Mouse (Mus musculus) adrenal gland, adult 2 months (tissue): ENCODE measurements around the gene Acadsb. TPM values are rescaled to one million over a fixed set of nuclear protein-coding genes. Genes with fewer than 3 reads are reported as not detected.
A peak's percentile ranks its signal among the peaks of the same experiment; 100 is the strongest.
"Not testable (repeated sequence)": the region's sequence is repeated elsewhere in the genome, so short reads cannot be mapped to it uniquely, and the experiment has no call there.

ENCODE experiments used
- DNase-seq: peaks from one replicate; pipeline ENCODE4 v3.0.0; 2021
- long read RNA-seq: library from polyadenylated mRNA; stranded (forward); transcript quantifications from one replicate; pipeline ENCODE4 v2.0.0, GENCODE M21; 2021
- polyA plus RNA-seq: library from polyadenylated mRNA; depleted of rRNA; stranded (reverse); fragments of >200 nt; gene quantifications from 2 replicates; pipeline ENCODE4 v1.2.3, GENCODE M21; 2012; rRNA removed
- total RNA-seq, 2 experiments: library from RNA; stranded (reverse); gene quantifications; 2 replicates each; pipeline ENCODE4 v1.2.3; 2021

Acadsb gene
- 100 to 1,000 TPM; 228 to 655 TPM for total RNA-seq
- 14.5 and 24.4 TPM in 2 replicates for polyA plus RNA-seq
- long read RNA-seq, full-length matches to known transcripts: 29 of 33 reads
- long read RNA-seq, partial matches to known transcripts: 1 of 33 reads
- long read RNA-seq, other reads (novel, unspliced or antisense): 3 of 33 reads

DNA sequence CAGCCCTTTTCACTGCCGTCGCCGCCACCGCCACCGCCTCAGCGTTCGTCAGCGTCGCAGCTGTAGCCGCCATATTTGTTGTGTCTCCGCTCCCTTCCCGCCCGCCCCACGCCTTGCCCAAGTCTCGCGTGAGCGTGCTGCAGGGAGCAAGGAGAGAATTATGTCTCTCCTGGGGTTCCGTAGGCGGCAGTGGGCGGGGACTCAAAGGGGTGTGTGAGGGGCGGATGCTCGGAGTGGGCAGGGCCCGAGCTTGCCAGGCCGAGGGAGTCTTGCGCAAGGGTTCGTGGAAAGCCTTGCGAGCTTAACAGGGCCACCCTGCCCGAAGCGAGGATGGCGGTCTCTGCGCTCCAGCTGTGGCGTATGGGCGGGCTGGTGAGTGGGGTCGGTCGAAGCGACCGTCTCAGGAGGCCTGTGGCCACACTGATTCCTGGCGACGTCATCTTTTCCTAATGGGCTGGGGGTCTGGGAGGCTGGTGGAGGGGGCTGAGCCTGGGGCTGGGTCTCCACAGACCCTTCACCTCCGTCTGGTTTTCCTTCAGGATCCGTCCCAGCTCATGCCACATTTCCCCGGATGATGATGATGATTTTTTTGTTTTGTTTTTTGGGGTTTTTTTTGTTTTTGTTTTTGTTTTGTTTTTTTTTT lies at the start of gene Acadsb, which contains the start of gene Ikzf5:
Gene Acadsb (plus strand): TSS at position 186 of the 643 bp plus-strand sequence.
Gene Ikzf5 (minus strand): TSS at position 106 of the 643 bp plus-strand sequence.
- DNase-seq: peak; percentile 100

DNA sequence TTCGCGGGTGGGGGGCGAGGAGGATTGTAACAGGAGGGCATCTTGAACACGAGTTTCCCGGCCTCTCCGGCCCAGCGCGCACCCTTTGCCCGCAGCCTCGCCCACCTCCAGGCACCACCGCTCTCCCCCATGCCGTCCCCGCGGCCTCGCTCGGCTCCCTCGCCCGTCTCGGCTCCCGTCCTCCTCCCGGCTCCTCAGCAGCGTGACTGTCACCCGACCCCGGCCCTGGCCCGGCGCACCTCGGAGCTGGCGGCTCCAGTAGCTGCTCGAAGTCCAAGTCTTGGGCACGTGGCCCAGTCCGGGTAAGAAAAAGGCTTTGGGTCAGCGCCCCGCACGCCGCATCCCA lies 48.2 kb upstream of the Acadsb start:
- no peak for DNase-seq

DNA sequence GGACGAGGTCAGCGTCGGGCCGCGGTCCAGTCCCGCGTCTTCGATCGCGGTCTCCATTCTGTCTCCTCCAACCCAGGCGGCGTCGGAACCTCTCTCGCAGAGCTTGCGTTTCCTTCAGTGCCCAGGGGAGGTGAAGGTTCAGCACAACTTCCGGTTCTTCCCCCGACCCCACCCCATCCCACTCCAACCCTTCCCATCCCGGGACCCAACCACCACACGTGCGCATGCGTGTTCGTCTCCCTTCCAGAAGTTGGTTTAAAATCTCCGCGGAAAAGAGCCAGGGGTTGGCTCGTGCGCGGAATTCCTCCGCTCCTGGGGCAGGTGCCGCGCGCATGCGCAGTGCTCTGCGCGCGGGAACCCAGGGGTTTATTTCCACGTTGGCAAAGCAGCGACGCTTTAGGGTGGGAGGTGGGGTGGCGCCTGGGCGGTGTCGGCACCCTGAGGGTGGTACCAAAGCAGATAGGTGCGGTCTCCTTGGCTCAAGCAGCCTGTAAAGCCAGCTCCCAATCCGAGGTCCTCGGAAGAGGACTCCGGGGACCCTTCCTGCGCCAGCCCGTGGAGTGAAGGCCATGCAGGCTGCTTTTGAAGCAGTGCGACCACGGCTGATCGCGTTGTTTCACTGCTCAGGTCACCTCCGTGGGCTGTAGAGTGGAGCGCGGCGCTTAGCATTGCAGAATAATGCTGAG lies 47.6 kb upstream of the Acadsb start, which contains the start of gene 2310057M21Rik:
Gene 2310057M21Rik (minus strand): TSS at position 145 of the 686 bp plus-strand sequence.
- peak; percentile 96 for DNase-seq

DNA sequence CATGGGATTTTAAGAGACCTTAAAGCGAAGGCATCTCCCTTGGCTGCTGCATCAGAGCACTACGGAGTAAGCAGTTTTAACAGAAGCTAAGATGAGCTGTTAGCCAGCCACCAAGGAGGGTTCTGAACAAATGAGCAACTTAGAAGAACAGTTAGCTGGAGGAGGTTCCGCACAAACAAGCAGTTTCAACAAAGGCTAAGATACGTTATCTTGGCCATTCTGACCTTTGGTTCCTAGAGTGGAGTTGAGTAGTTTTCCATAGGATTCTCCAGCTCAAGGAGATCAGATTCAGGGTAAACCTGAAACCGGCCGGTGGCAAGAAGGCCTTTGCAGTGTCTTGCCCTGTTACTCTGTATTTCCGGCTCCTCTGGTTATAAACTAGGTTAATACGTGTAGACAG lies 46.3 kb upstream of the Acadsb start:
- DNase-seq: no peak

DNA sequence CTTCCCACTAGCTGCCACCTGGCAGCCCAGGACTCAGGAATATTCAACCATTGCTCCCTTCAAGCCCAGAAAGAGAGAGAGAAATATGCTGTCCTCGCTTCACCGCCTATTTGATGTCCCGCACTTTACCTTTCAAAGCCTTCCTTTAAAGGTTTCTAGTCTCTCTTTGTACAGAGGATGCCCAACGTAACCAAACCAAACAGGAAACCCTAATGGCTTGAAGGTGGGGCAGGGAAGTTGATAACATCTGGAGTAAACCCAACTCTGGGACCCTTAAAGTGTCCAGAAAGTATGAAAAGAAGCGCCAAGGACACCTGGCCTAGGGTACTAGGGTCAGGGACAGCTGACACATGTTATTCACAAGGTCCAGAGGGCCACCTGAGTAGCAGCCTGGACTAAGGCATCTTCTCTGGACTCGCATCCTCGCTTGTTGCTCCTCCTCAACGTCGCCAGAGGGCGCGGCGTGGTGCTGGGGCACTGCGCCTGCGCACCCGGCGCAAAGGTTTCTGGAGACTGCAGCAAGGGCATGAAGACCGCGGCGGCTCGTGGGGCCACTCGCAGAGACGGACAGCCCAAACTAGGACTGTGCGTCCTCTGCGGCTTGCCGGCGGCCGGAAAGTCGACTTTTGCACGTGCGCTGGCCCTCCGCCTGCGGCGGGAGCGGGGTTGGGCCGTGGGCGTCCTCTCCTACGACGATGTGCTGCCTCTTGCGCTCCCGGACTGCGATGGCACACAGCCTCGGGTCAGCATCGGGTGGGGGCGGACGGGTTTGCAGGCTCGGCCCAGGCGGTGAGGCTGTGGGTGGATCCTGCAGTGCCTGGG lies 39.5 kb upstream of the Acadsb start, which contains the start of gene Pstk:
Gene Pstk (plus strand): TSS at position 494 of the 822 bp plus-strand sequence.
- DNase-seq: peak; percentile 94

DNA sequence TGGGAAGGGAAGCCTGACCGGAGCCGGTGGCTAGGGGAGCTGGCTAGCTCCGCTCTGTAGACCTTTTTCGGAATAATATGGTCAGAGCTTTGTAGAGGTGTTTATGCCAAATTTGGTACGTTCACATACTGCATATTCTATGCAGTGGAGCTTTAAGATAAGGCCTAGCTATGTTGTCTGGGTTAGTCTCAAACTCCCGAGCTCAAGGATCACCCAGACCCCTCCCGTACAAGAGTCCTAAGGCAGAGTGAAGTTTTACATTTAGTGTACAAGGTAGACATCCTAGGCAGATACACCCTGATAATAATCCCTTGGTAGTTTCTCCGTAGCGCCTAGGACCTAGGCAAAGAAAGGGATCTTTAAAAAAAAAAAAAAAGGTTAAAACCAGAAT lies 38.9 kb upstream of the Acadsb start:
- DNase-seq: no peak

DNA sequence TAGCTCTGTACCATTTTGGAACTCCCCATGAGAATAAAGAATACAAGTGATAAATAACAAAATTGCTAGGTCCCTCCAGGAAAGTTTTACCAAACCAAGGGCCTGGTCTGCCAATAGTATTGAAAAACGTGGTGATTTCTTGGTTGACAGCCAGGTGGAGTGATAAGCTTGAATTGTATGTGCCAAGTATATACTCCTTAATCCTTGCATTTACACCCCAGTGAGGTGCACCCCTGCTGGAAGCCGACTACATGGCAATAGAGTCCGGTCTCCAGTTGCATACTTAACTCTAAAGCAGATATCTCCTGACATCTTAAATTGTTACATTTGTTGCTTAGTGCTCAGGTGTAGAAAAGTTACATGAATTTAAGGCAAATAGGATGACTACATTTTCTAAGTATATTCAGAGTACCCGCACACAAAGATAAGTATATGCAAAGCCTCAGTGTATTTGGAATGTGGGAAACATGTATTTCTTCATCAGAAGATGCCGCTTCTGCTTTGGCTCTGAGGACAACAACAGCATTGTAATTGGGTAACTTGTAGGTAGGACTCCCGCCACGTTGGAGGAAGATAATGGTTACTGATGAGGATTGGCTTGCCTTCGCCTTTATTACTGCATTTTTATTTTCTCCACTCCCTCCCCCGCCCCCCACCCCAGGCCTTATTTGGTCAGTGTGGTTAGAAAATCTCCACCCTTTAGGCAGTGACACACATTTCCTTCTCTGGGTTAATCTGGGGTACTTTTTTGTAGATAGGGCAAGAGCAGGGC lies 38.3 kb upstream of the Acadsb start:
- DNase-seq: no peak

DNA sequence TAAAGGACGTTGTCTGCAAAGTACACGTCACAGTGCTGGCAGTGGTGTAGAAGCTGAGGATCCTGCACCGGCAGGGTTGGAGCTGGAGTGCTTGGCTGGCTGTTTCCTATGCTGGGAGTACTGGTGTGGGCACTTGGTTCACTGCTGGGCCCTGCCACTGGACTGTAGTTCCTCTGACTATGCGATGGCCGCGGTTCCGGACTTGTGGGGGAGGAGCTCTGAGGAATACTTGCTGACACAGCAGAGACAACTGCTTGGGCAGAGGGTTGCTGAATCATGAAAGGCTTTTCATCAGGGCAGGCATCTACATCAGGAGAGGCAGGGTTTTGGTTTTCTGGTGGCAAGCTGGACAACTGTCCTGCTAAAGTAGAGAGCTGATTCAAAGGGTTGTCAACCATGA lies 18.6 kb upstream of the Acadsb start:
- DNase-seq: not testable (repeated sequence)

DNA sequence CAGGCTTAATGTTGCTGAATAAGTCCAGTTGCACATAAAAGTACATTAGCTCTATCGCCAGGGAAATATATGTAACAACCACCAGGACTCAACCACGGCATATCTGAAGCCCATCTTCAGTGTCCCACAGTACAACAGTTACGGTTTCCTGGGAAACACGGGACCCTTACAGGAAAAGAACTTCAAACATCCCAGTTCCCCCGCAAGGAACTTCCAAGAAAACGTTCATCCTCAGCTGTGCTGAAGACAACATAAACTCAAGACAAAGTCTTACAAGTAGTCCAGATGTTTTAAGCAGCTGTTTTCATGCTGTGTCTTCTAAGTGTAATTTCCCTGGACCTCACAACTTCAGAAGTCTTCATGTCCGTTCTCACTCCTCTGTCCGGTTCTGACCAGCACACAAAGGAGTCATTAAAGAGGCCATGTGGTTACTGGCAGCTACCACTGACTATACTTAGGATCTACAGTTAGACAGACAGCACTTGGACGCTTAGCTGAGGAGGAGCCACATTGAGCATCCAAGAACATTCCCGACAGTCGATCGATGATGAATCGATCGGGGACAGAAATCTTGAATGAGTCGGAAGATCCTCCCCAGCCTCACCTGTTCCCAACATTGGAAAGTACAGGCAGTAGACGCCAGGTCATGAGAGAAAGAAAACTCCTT lies 947 bp upstream of the Acadsb start:
- no peak for DNase-seq

DNA sequence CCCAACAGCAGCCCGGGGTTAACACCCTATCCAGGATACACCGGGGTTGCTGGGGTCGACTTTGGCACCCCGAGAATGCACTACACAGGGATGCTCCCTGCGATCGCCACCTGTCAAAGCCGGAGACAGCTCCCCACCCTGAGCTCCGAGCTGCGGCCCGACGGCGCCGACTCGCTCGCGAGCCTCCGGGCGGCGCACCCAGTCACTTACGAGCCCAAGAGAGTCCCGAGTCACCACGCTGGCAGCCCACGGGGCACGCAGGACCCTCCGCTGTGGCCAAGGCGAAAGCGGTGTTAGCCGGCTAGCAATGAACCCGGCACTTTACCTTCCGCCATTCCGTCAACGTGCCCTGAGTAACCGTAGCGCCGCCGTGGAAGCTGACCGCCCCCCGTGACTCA lies 414 bp upstream of the Acadsb start:
- DNase-seq: no peak

DNA sequence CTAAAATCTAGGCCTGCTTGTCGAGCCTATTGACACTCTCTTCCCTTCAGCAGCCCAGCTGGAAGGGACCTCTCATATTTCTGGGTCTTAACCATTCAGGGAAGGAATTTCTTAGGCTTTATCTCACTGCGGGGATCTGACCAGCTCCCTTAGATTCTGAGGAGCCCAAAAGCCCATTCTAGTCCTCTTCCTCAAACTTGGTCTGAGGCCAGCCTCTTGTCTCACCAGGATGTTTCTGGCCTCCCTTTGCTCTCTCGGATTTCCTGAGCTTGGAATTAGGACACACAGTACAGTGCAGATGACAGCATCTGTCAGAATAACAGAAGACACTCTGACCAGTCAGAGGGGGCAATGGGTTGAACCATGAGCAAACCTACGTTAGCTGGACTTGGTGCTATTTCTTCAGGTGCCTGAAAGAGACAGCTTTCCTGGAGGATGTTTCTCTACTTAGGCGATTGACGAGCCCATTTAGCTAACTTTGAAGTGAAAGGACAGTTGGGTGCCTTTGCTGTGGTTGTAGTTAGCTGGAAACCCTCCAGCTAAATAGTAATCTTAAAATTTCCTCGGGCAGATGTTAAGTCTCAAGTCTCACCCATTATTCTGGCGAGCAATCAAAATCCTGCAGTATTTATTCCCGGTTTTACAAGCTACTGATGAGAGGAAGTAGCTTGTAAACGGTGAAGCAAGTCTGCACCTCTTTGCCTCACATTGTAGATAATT lies 980 bp downstream of the Acadsb start:
- DNase-seq: peak; percentile 51

DNA sequence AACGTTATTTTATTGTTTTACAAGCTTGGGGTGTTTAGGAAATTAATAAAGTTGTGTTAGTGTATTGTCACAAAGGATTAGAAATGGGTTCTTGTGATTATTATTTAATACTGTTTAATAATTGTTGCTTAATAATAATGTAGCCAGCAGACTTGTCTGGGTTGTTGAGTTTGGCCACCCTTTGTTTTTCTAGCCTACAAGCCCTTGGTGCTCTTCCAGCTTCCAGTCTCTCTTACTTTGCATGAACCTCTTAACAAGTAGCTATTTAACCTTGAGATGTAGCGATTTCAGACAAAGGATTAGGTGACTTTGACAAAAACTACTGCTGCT lies 1.5 kb downstream of the Acadsb start:
- DNase-seq: no peak

DNA sequence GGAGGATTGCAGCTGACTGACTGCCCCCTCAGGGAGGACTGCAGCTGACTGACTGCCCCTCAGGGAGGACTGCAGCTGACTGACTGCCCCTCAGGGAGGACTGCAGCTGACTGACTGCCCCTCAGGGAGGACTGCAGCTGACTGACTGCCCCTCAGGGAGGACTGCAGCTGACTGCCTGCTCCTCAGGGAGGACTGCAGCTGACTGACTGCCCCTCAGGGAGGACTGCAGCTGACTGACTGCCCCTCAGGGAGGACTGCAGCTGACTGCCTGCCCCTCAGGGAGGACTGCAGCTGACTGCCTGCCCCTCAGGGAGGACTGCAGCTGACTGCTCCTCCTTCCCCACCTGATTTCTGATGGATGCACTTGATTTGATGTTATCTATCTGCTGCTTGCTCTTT lies 6.3 kb downstream of the Acadsb start:
- not testable (repeated sequence) for DNase-seq

DNA sequence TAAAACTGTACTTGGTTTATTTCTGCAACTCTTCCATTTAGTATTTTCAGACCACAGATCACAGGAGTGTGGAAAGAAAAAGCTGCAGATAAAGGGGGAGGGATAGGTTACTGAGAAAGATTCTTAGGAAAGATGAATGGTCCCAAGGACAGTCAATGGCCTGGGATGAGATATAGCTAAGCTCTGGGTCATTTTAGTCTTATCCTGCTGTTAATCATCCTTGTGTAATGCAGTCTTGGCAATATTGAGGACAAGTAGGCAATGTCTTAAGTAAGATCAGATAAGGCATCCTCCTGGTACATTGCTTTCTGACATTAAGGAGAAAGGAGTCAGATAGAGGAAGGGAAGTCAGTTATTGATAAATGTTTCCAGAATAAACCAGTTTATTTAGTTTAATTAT lies 7.2 kb downstream of the Acadsb start:
- DNase-seq: no peak

DNA sequence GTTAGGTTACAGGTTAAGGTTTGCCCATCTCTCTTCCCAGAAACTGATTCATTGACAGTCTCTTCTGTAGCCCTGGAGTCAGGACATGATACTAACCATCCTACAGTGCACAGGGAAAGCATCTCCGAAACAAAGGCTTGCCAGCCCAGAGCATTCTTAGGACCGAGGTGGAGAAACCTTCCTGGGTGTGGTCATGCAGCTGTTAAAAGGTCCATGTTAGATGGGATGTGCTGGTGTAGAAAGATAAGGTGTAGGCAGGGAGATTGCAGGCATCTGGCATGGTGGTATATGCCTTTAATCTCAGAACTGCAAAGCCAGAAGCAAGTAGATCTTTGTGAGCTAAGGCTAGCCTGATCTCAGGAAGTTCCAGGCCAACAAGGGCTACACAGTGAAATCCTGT lies 14.5 kb downstream of the Acadsb start:
- DNase-seq: no peak

DNA sequence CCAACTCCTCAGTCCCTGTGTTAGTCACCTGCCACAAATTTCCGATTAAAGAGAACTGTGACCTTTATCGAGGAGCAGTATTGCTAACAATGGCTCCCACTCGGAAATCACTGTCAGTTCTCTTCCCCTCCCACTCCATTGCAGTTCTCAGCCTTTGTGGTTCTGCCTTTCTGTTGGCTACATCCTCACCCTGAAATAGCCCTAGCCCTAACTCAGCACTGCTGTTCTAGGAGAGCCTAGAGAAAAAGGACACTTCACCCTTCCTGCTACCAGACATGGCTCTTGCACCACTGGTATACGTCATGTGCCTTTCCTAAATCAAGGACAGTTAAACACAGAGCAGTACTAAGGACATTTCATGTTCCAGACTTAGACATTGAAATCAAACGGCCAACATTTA lies 16.9 kb downstream of the Acadsb start:
- DNase-seq: peak; percentile 61

DNA sequence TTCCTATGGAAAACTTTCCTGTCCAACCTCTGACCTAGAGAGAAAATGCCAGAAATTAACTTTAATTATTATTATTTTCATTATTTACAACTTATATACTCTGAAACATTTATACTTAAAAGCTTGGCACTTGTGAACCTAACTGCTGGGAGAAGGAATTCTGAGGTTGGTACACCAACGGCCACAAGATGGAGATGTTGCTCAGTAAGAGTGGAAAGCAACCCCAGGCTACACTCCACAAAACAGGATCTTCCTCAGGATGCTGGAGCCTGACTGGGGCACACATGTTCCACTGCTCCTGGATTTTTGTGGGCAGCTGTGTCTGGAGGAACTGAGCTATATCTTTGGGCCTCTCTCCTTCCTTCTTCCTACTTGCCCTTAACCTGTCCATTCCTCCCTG lies 21.8 kb downstream of the Acadsb start:
- DNase-seq: peak; percentile 22

DNA sequence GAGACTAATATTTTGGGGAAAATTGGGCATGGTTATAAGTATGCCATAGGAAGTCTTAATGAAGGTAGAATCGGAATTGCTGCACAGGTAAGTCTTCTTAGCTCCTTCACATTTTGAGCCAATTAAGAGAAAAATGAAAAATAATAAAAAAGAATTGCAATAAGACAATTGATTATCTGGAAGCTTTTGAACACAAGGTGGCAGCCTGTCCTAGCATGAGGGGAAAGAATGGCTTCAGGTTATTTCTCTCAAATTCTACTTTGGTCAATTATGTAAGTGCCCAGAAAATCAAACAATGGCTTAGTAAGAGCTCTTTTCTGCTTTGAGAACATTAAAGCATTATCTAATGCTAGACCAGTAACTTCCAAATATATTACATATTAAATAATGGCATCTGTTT lies 23.9 kb downstream of the Acadsb start:
- DNase-seq: no peak

DNA sequence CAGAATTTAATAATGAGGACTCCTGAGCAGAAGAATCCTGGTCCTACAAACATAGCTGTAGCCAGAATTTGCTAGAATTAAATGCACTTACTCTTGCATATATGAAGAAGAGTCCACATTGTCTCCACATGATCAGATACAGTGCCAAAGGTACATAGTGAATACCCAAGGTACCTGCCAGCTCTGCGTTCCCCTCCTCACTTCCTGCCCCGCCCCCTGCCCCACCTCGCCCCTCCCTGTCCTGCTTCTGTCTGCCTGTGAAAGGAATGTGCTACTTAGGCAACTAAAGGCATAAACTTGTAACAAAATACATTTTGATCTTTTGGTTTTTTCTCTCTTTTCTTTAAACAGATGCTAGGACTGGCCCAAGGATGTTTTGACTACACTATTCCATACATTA lies 26.6 kb downstream of the Acadsb start:
- DNase-seq: no peak

DNA sequence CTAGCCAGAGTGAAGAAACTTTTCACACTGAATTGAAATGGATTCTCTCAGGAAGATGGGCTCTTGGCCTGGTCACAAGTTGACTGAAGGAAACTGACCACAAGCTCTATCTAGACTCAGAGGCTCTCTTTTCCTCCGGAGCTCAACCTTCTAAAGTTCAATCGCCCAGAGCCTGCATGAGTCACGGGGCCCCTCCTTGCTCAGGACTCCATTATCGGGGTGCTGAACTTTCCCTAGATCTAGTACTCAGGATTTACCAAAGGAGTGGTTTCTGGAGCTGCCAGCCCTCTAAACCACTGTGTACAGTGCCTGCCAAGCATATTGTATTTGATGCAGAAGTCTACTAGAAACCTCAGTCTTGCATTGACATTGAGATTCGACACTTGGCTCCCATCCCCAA lies 46.3 kb downstream of the Acadsb start:
- no peak for DNase-seq
